Mouse (Mus musculus): Measurements from ENCODE around the gene Gfer. TPM values are rescaled to one million over a fixed set of nuclear protein-coding genes. Genes with fewer than 3 reads are reported as not detected.
A peak's percentile ranks its signal among the peaks of the same experiment; 100 is the strongest.

Gfer gene
- 10 to 100 TPM; 30.3 to 33.3 TPM for total RNA-seq (2021)
- long read RNA-seq, experiment 1, transcript Gfer-204 (4 exons, 1,177 nt): minor isoform, 13 of 64 reads
- long read RNA-seq, experiment 1, transcript Gfer-201 (3 exons, 1,776 nt): major isoform, 43 of 64 reads
- long read RNA-seq, experiment 1, partial matches to known transcripts: 1 of 64 reads
- long read RNA-seq, experiment 1, other reads (novel, unspliced or antisense): 3 of 64 reads
- long read RNA-seq, experiment 2, transcript Gfer-201 (3 exons, 1,776 nt): major isoform, 57 of 74 reads
- long read RNA-seq, experiment 2, partial matches to known transcripts: 4 of 74 reads
- long read RNA-seq, experiment 2, other reads (novel, unspliced or antisense): 7 of 74 reads

- peak; percentile 75 to 86 for DNase-seq
- intact Hi-C loops (cut with DNase I): no loop called here
Observed at GRCm38 (mm10) chr17:24696011-24696697, at the start of gene Gfer, which contains the start of gene Noxo1. Gfer (minus strand) TSS chr17:24696156. Noxo1 (plus strand) TSS chr17:24696234.

- no peak for DNase-seq
- intact Hi-C loops (cut with DNase I): loop anchor here (5.0 kb wide), 1 partner anchor 158 kb away; no protein-coding TSS in a partner anchor
Observed at GRCm38 (mm10) chr17:24744381-24744780, 48.4 kb upstream of the Gfer start.

GRCm38 (mm10) chr17:24743896-24744295 lies 47.9 kb upstream of the Gfer start:
- intact Hi-C loops (cut with DNase I): loop anchor here (5.0 kb wide), 1 partner anchor 158 kb away; no protein-coding TSS in a partner anchor
- no peak for DNase-seq

GRCm38 (mm10) chr17:24742307-24742706 lies 46.4 kb upstream of the Gfer start:
- intact Hi-C loops (cut with DNase I): loop anchor here (5.0 kb wide), 1 partner anchor 160 kb away; no protein-coding TSS in a partner anchor
- no peak for DNase-seq

- intact Hi-C loops (cut with DNase I): loop anchor here (5.0 kb wide), 1 partner anchor 162 kb away; no protein-coding TSS in a partner anchor
- DNase-seq: no peak
Observed at GRCm38 (mm10) chr17:24739926-24740325, 44.0 kb upstream of the Gfer start.

GRCm38 (mm10) chr17:24738238-24738637 lies 42.3 kb upstream of the Gfer start:
- intact Hi-C loops (cut with DNase I): no loop called here
- DNase-seq: no peak

GRCm38 (mm10) chr17:24737135-24737810 lies 41.3 kb upstream of the Gfer start:
- intact Hi-C loops (cut with DNase I): no loop called here
- no peak for DNase-seq

GRCm38 (mm10) chr17:24736330-24737051 lies 40.5 kb upstream of the Gfer start, which contains the start of gene Msrb1:
Msrb1 (plus strand) TSS chr17:24736642.
- intact Hi-C loops (cut with DNase I): no loop called here

GRCm38 (mm10) chr17:24735446-24735845 lies 39.5 kb upstream of the Gfer start:
- intact Hi-C loops (cut with DNase I): no loop called here
- no peak for DNase-seq

More at GRCm38 (mm10) chr17:24736330-24737051, 40.5 kb upstream of the Gfer start, which contains the start of gene Msrb1:
- DNase-seq: peak; percentile 89 to 97

- intact Hi-C loops (cut with DNase I): no loop called here
Observed at GRCm38 (mm10) chr17:24734513-24734912, 38.6 kb upstream of the Gfer start.

GRCm38 (mm10) chr17:24733434-24734050 lies 37.6 kb upstream of the Gfer start:
- intact Hi-C loops (cut with DNase I): no loop called here
- no peak for DNase-seq

More at GRCm38 (mm10) chr17:24734513-24734912, 38.6 kb upstream of the Gfer start:
- DNase-seq: no peak

GRCm38 (mm10) chr17:24732233-24732935 lies 36.4 kb upstream of the Gfer start:
- peak; percentile 49 to 71 for DNase-seq
- intact Hi-C loops (cut with DNase I): no loop called here

GRCm38 (mm10) chr17:24730787-24731186 lies 34.8 kb upstream of the Gfer start:
- no peak for DNase-seq
- intact Hi-C loops (cut with DNase I): no loop called here

- DNase-seq: no peak
- intact Hi-C loops (cut with DNase I): no loop called here
Observed at GRCm38 (mm10) chr17:24729067-24729466, 33.1 kb upstream of the Gfer start.

- intact Hi-C loops (cut with DNase I): no loop called here
- no peak for DNase-seq
Observed at GRCm38 (mm10) chr17:24728184-24728583, 32.2 kb upstream of the Gfer start.

GRCm38 (mm10) chr17:24727618-24728017 lies 31.7 kb upstream of the Gfer start, which contains the start of gene Rpl3l:
Rpl3l (plus strand) TSS chr17:24727820.
- intact Hi-C loops (cut with DNase I): no loop called here
- peak; percentile 42 to 48 for DNase-seq

GRCm38 (mm10) chr17:24725637-24726390 lies 29.9 kb upstream of the Gfer start:
- intact Hi-C loops (cut with DNase I): no loop called here
- DNase-seq: no peak

- intact Hi-C loops (cut with DNase I): no loop called here
- peak; percentile 97 for DNase-seq
Observed at GRCm38 (mm10) chr17:24724184-24724583, 28.2 kb upstream of the Gfer start, which contains the start of gene Ndufb10. Ndufb10 (minus strand) TSS chr17:24724478.
